Mouse (Mus musculus): ENCODE measurements around the gene Ccn6.

GRCm38 (mm10) chr10:39163694-39164093 is at the start of gene Ccn6:
- TF ChIP-seq POLR2A (IDR thresholded peaks at IDR 0.05; ENCODE audit: low read depth, low read length) (no peak), CTCF (IDR thresholded peaks at IDR 0.05; ENCODE audit: extremely low read depth, insufficient read depth, insufficient read length, insufficient replicate concordance) (no peak)
